Mouse (Mus musculus): ENCODE measurements around the gene Emid1.

DNA sequence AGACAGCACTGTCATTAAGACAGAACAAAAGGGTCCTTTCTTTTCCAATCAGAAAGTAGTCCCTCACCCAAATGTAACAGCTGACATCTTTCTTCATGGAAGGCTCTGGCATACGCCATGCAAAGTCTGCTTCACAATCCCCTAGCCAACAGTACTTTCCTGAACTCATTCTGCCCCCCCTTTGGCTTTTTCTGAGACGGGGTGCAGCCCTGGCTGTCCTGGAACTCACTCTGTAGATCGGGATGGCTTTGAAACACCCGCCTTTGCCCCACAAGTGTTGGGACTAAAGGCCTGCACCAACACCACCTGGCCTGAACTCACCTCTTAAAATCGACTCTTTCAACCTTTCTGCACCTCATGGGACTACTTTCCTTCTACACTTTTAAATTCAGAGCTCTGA is 56.2 kb downstream of the Emid1 start:
- TF ChIP-seq CTCF (IDR thresholded peaks at IDR 0.05; ENCODE audit: extremely low read depth, insufficient read length, insufficient replicate concordance, low read depth, low read length): no peak
- no peak for TF ChIP-seq POLR2A (IDR thresholded peaks at IDR 0.05; ENCODE audit: low read depth, low read length)

Data from small intestine, adult 2 months (tissue).